Mouse (Mus musculus): ENCODE results near the gene Atxn7l2. TPM values are rescaled to one million over a fixed set of nuclear protein-coding genes. Genes with fewer than 3 reads are reported as not detected.
A peak's percentile ranks its signal among the peaks of the same experiment; 100 is the strongest.

Atxn7l2 gene
- total and polyA plus RNA-seq, 2 experiments, result 0.28 to 2.0 TPM

- Histone ChIP-seq H3K36me3 (ENCODE audit: control insufficient read depth, insufficient read depth, low read length) (no peaks in the 10 kb centered on the region), H3K4me3 (ENCODE audit: insufficient read depth, low read depth, low read length) (no peak overlapping the region), H3K27me3 (ENCODE audit: control insufficient read depth, insufficient read depth, low read length) (no peaks in the 10 kb centered on the region), H3K4me1 (ENCODE audit: control insufficient read depth, insufficient read depth, low read length) (peaks cover 3% of the 10 kb centered on the region; the same call in 1 of the 2 replicates), H3K27ac (replicated peaks; ENCODE audit: insufficient read depth, low read depth, low read length) (no peak overlapping the region), H3K9ac (ENCODE audit: low read depth, low read length) (no peak overlapping the region), H3K79me2 (ENCODE audit: control insufficient read depth, insufficient read depth, low read length) (no peaks in the 10 kb centered on the region)
- TF ChIP-seq POLR2A (IDR thresholded peaks at IDR 0.05; ENCODE audit: extremely low read depth, insufficient read depth, low read length) (no peak), CTCF (IDR thresholded peaks at IDR 0.05; ENCODE audit: low read depth, low read length) (no peak)
- DNase-seq (ENCODE audit: extremely low read depth, low read depth, low spot score), result no peak
- 75% methylated on average over 11 of the region's 11 CpGs for WGBS
Measured at GRCm38 (mm10) chr3:108204470-108204869, 6.3 kb downstream of the Atxn7l2 start.

DNA sequence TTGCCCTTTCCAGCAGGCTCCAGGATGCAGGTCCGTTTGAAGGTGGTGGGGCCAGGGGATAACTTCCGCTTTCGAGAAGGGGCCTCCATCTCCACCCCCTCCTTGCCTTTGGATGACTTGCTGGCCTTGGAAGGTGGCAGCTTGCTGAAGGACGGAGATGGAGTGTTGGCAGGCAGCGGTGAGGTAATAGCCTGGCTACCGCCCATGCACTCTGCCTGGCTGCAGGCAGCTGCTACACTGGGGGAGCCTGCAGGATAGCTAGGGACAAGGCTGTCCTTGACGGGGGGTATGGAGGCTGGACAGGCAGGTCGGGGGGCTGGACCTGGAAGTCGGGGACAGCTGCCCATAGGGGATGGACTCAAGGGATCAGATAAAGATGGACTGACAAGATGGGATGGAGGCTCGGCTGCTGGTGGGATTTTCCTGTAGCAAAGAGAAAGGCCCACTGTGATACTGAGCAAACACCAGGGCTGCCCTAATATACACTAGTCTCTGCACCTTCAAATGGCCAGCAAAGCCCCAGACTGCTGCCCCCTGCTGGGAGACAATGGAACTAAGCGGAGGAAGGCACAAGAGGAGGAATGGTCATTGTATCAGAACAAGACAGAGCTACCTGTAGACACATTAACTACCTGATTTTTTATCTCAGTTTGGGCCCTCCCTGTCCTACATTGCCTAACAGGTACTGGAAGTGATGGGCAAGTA, 7.0 kb downstream of the Atxn7l2 start:
- Histone ChIP-seq H3K36me3 (ENCODE audit: control insufficient read depth, insufficient read depth, low read length) (no peaks in the 10 kb centered on the region), H3K9ac (ENCODE audit: low read depth, low read length) (no peak overlapping the region), H3K4me3 (ENCODE audit: insufficient read depth, low read depth, low read length) (no peak overlapping the region), H3K79me2 (ENCODE audit: control insufficient read depth, insufficient read depth, low read length) (no peaks in the 10 kb centered on the region), H3K27ac (replicated peaks; ENCODE audit: insufficient read depth, low read depth, low read length) (no peak overlapping the region), H3K27me3 (ENCODE audit: control insufficient read depth, insufficient read depth, low read length) (no peaks in the 10 kb centered on the region), H3K4me1 (ENCODE audit: control insufficient read depth, insufficient read depth, low read length) (peaks cover 3% of the 10 kb centered on the region; the same call in 1 of the 2 replicates)
- 81% methylated on average over 11 of the region's 11 CpGs for WGBS
- peak; percentile 90 for TF ChIP-seq CTCF (IDR thresholded peaks at IDR 0.05; ENCODE audit: low read depth, low read length)
- TF ChIP-seq POLR2A (IDR thresholded peaks at IDR 0.05; ENCODE audit: extremely low read depth, insufficient read depth, low read length), result no peak
- DNase-seq (ENCODE audit: extremely low read depth, low read depth, low spot score), result peak; percentile 39

GRCm38 (mm10) chr3:108203212-108203611, 7.5 kb downstream of the Atxn7l2 start:
- Histone ChIP-seq H3K4me1 (ENCODE audit: control insufficient read depth, insufficient read depth, low read length) (peaks cover 3% of the 10 kb centered on the region; the same call in 1 of the 2 replicates), H3K27me3 (ENCODE audit: control insufficient read depth, insufficient read depth, low read length) (no peaks in the 10 kb centered on the region), H3K27ac (replicated peaks; ENCODE audit: insufficient read depth, low read depth, low read length) (no peak overlapping the region), H3K4me3 (ENCODE audit: insufficient read depth, low read depth, low read length) (no peak overlapping the region), H3K79me2 (ENCODE audit: control insufficient read depth, insufficient read depth, low read length) (no peaks in the 10 kb centered on the region), H3K36me3 (ENCODE audit: control insufficient read depth, insufficient read depth, low read length) (no peaks in the 10 kb centered on the region), H3K9ac (ENCODE audit: low read depth, low read length) (no peak overlapping the region)
- DNase-seq (ENCODE audit: extremely low read depth, low read depth, low spot score), result no peak
- TF ChIP-seq CTCF (IDR thresholded peaks at IDR 0.05; ENCODE audit: low read depth, low read length) (no peak), POLR2A (IDR thresholded peaks at IDR 0.05; ENCODE audit: extremely low read depth, insufficient read depth, low read length) (no peak)
- WGBS, result 94% methylated on average over 13 of the region's 13 CpGs

GRCm38 (mm10) chr3:108202506-108202905, 8.2 kb downstream of the Atxn7l2 start:
- TF ChIP-seq POLR2A (IDR thresholded peaks at IDR 0.05; ENCODE audit: extremely low read depth, insufficient read depth, low read length), result no peak
- H3K4me3 ChIP-seq (ENCODE audit: insufficient read depth, low read depth, low read length), result no peak overlapping the region
- no peaks in the 10 kb centered on the region for H3K27me3 ChIP-seq (ENCODE audit: control insufficient read depth, insufficient read depth, low read length)
- no peak overlapping the region for H3K27ac ChIP-seq (replicated peaks; ENCODE audit: insufficient read depth, low read depth, low read length)
- H3K4me1 ChIP-seq (ENCODE audit: control insufficient read depth, insufficient read depth, low read length), result peaks cover 3% of the 10 kb centered on the region; the same call in 1 of the 2 replicates
- no peak overlapping the region for H3K9ac ChIP-seq (ENCODE audit: low read depth, low read length)
- H3K79me2 ChIP-seq (ENCODE audit: control insufficient read depth, insufficient read depth, low read length), result no peaks in the 10 kb centered on the region
- no peaks in the 10 kb centered on the region for H3K36me3 ChIP-seq (ENCODE audit: control insufficient read depth, insufficient read depth, low read length)
- no peak for DNase-seq (ENCODE audit: extremely low read depth, low read depth, low spot score)

GRCm38 (mm10) chr3:108200329-108201323, 10.1 kb downstream of the Atxn7l2 start, which contains the start of gene Cyb561d1:
Cyb561d1 (minus strand) TSS chr3:108201212.
- no peaks in the 10 kb centered on the region for H3K27me3 ChIP-seq (ENCODE audit: control insufficient read depth, insufficient read depth, low read length)
- WGBS, result 3% methylated on average over 44 of the region's 44 CpGs
- no peaks in the 10 kb centered on the region for H3K36me3 ChIP-seq (ENCODE audit: control insufficient read depth, insufficient read depth, low read length)
- H3K9ac ChIP-seq (ENCODE audit: low read depth, low read length), result peak within 1 kb of the TSS; percentile 88
- TF ChIP-seq CTCF (IDR thresholded peaks at IDR 0.05; ENCODE audit: low read depth, low read length) (peak; percentile 70), POLR2A (IDR thresholded peaks at IDR 0.05; ENCODE audit: extremely low read depth, insufficient read depth, low read length) (peak; percentile 52; the same call in 1 of the 2 replicates)
- peaks cover 3% of the 10 kb centered on the region; the same call in 1 of the 2 replicates for H3K4me1 ChIP-seq (ENCODE audit: control insufficient read depth, insufficient read depth, low read length)
- H3K4me3 ChIP-seq (ENCODE audit: insufficient read depth, low read depth, low read length), result peak within 1 kb of the TSS; percentile 96
- H3K27ac ChIP-seq (replicated peaks; ENCODE audit: insufficient read depth, low read depth, low read length), result peak within 1 kb of the TSS; percentile 73
- no peaks in the 10 kb centered on the region for H3K79me2 ChIP-seq (ENCODE audit: control insufficient read depth, insufficient read depth, low read length)
- peak; percentile 75 for DNase-seq (ENCODE audit: extremely low read depth, low read depth, low spot score)
